Mouse (Mus musculus) stomach, embryonic 15.5 days (tissue): Measurements from ENCODE around the gene Prkci. TPM values are rescaled to one million over a fixed set of nuclear protein-coding genes. Genes with fewer than 3 reads are reported as not detected.

Experiments used
- ATAC-seq: fragments of 200-750 bp; cut with Nextera tagmentation; 2 replicates; pipeline ENCODE4 v1.8.0; 2017; ENCODE audit warnings: low read depth, moderate number of reproducible peaks, moderate TSS enrichment; ENCODE audit not compliant: insufficient read depth, low FRiP score
- H3K27ac ChIP-seq: fragments of 300-500 bp; sonication (generic); 2 replicates; pipeline ENCODE4 v1.5.1; 2015; ENCODE audit warnings: mild to moderate bottlenecking, inconsistent platforms
- H3K27me3 ChIP-seq: fragments of 300-500 bp; sonication (generic); replicated peaks from 2 replicates; pipeline ENCODE4 v1.6.1; 2015; ENCODE audit warnings: inconsistent platforms
- H3K36me3 ChIP-seq: fragments of 300-500 bp; sonication (generic); 2 replicates; pipeline ENCODE4 v1.6.1; 2015; ENCODE audit warnings: inconsistent platforms
- H3K4me1 ChIP-seq: fragments of 300-500 bp; sonication (generic); 2 replicates; pipeline ENCODE4 v1.6.1; 2015; ENCODE audit warnings: inconsistent platforms
- H3K4me2 ChIP-seq: fragments of 300-500 bp; sonication (generic); 2 replicates; pipeline ENCODE4 v1.6.1; 2015; ENCODE audit warnings: mild to moderate bottlenecking, inconsistent platforms
- H3K4me3 ChIP-seq: fragments of 300-500 bp; sonication (generic); replicated peaks from 2 replicates; pipeline ENCODE4 v1.5.1; 2015; ENCODE audit warnings: inconsistent platforms
- H3K9ac ChIP-seq: fragments of 300-500 bp; sonication (generic); 2 replicates; pipeline ENCODE4 v1.6.1; 2015; ENCODE audit warnings: inconsistent platforms
- H3K9me3 ChIP-seq: fragments of 300-500 bp; sonication (generic); 2 replicates; pipeline ENCODE4 v1.6.1; 2016; ENCODE audit warnings: inconsistent platforms
- WGBS: fragments of 180-500 bp; shearing (Covaris S2); methylation state at CpG from one replicate; pipeline ENCODE4 v1.1.7; 2015; 5-methylcytosine and 5-hydroxymethylcytosine counted together
- polyA plus RNA-seq: library from polyadenylated mRNA; unstranded; fragments of >200 nt; fragmentation: Nextera tagmentation; extraction: Ambion mirVana; gene quantifications from 2 replicates; pipeline ENCODE4 v1.2.1, GENCODE M21; 2015

Gene Prkci
- polyA plus RNA-seq, 1 experiment from 2014 or later = 39.3 TPM

GRCm38 (mm10) chr3:31053191-31053590 is 57.6 kb downstream of the Prkci start:
- Histone ChIP-seq H3K36me3 (peaks cover 5% of the 10 kb centered on the region; the same call in 1 of the 2 replicates), H3K9me3 (no peaks in the 10 kb centered on the region), H3K27me3 (no peaks in the 10 kb centered on the region), H3K27ac (no peak overlapping the region), H3K4me1 (no peaks in the 10 kb centered on the region), H3K4me2 (no peak overlapping the region), H3K4me3 (no peak overlapping the region), H3K9ac (no peak overlapping the region)
- 91% methylated on average over 9 of the region's 9 CpGs for WGBS
- no peak for ATAC-seq

GRCm38 (mm10) chr3:31054888-31055287 is 59.3 kb downstream of the Prkci start:
- ATAC-seq = no peak
- H3K4me3 ChIP-seq = no peak overlapping the region
- 82% methylated on average over 8 of the region's 8 CpGs for WGBS
- H3K9ac ChIP-seq = no peak overlapping the region
- peaks cover 5% of the 10 kb centered on the region; the same call in 1 of the 2 replicates for H3K36me3 ChIP-seq
- no peaks in the 10 kb centered on the region for H3K9me3 ChIP-seq
- no peak overlapping the region for H3K27ac ChIP-seq
- no peaks in the 10 kb centered on the region for H3K27me3 ChIP-seq
- no peaks in the 10 kb centered on the region for H3K4me1 ChIP-seq
- no peak overlapping the region for H3K4me2 ChIP-seq

DNA sequence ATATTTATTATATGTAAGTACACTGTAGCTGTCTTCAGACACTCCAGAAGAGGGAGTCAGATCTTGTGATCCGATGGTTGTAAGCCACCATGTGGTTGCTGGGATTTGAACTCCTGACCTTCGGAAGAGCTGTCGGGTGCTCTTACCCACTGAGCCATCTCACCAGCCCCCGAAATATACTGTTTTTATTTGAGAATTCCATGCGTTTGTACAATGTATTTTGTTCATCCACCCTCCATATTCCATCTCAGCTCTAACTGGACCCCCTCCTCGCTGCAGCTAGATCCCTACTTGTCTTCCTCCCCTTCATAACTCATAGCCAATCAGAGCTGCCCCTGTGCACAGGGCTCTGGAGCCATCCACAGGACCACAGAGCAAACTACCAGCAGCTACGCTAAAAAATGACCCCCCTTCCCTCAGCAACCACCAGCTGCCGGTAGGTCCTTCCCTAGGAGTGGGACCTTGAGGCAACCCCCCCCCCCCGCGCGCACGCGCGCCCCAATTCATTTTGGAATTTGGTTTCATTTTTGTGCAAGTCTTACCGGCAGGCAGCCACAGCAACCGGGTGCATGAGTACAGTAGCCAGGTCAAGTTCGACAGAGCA is 60.6 kb downstream of the Prkci start:
- no peak overlapping the region for H3K9ac ChIP-seq
- H3K27ac ChIP-seq = 0 out of 2 replicates have a peak overlapping the region, but pooled peaks have one; percentile 5
- no peaks in the 10 kb centered on the region for H3K36me3 ChIP-seq
- H3K9me3 ChIP-seq = no peaks in the 10 kb centered on the region
- H3K27me3 ChIP-seq = no peaks in the 10 kb centered on the region
- WGBS = 20% methylated on average over 17 of the region's 17 CpGs
- peak; percentile 59 for ATAC-seq
- peak overlapping the region; percentile 63 for H3K4me2 ChIP-seq
- H3K4me3 ChIP-seq = peak overlapping the region; percentile 57
- no peaks in the 10 kb centered on the region for H3K4me1 ChIP-seq

GRCm38 (mm10) chr3:31056651-31057627 is 61.4 kb downstream of the Prkci start:
- H3K9me3 ChIP-seq = no peaks in the 10 kb centered on the region
- peak overlapping the region; percentile 63 for H3K4me2 ChIP-seq
- no peaks in the 10 kb centered on the region for H3K4me1 ChIP-seq
- H3K36me3 ChIP-seq = no peaks in the 10 kb centered on the region
- no peak overlapping the region; the same call in 1 of the 2 replicates for H3K9ac ChIP-seq
- peak overlapping the region; percentile 57 for H3K4me3 ChIP-seq
- ATAC-seq = peak; percentile 87
- H3K27me3 ChIP-seq = no peaks in the 10 kb centered on the region
- H3K27ac ChIP-seq = peak overlapping the region; percentile 88
- WGBS = under 1% methylated on average over 30 of the region's 30 CpGs

DNA sequence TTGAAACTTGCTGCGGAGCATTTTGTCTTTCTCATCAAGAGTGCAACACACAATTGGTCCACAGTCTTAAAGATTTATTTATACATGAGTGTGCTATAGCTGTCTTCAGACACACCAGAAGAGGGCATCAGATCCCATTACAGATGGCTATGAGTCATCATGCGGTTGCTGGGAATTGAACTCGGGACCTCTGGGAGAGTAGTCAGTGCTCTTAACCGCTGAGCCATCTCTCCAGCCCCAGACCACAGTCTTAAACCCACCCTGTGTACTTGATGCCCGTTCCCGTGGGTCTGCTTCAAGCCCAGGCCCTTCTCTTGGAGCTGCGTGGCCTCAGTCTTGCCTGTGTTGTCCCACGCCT is 65.2 kb downstream of the Prkci start:
- no peak overlapping the region for H3K27ac ChIP-seq
- H3K4me3 ChIP-seq = no peak overlapping the region
- H3K4me2 ChIP-seq = peak overlapping the region; percentile 5; the same call in 1 of the 2 replicates
- H3K36me3 ChIP-seq = no peaks in the 10 kb centered on the region
- 76% methylated on average over 8 of the region's 8 CpGs for WGBS
- no peaks in the 10 kb centered on the region for H3K9me3 ChIP-seq
- no peaks in the 10 kb centered on the region for H3K27me3 ChIP-seq
- H3K9ac ChIP-seq = no peak overlapping the region
- no peak for ATAC-seq
- H3K4me1 ChIP-seq = no peaks in the 10 kb centered on the region

- Histone ChIP-seq H3K4me2 (peak overlapping the region; percentile 5; the same call in 1 of the 2 replicates), H3K27ac (no peak overlapping the region), H3K9ac (no peak overlapping the region), H3K27me3 (no peaks in the 10 kb centered on the region), H3K9me3 (no peaks in the 10 kb centered on the region), H3K36me3 (no peaks in the 10 kb centered on the region), H3K4me1 (no peaks in the 10 kb centered on the region), H3K4me3 (no peak overlapping the region)
- 58% methylated on average over 20 of the region's 20 CpGs for WGBS
- ATAC-seq = no peak
Measured at GRCm38 (mm10) chr3:31061103-31061785, 65.7 kb downstream of the Prkci start.

GRCm38 (mm10) chr3:31061786-31062120 is 66.2 kb downstream of the Prkci start:
- 57% methylated on average over 4 of the region's 4 CpGs for WGBS
- H3K4me1 ChIP-seq = no peaks in the 10 kb centered on the region
- no peak overlapping the region for H3K4me3 ChIP-seq
- H3K4me2 ChIP-seq = no peak overlapping the region
- no peak for ATAC-seq
- no peak overlapping the region for H3K27ac ChIP-seq
- H3K9ac ChIP-seq = no peak overlapping the region
- no peaks in the 10 kb centered on the region for H3K36me3 ChIP-seq
- no peaks in the 10 kb centered on the region for H3K27me3 ChIP-seq
- H3K9me3 ChIP-seq = no peaks in the 10 kb centered on the region

DNA sequence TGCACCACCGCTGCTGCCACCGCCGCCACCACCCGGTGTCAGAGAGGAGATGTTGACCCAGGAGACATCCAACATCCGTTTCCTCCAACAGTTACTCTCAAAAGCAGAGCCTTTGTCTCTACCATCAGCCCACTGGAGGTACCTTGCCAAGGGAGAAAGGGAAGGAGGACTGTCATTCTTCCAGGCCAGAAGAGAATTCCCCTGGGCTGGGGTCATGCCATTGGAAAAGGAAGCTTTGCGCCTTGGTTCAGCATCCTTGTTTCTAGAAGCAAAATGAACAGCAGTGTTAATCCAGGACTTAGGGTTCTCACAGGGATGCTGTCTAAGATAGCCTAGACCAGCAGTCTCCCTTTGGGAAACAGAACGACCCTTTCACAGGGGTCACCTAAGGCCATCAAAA is 66.8 kb downstream of the Prkci start:
- no peak for ATAC-seq

DNA sequence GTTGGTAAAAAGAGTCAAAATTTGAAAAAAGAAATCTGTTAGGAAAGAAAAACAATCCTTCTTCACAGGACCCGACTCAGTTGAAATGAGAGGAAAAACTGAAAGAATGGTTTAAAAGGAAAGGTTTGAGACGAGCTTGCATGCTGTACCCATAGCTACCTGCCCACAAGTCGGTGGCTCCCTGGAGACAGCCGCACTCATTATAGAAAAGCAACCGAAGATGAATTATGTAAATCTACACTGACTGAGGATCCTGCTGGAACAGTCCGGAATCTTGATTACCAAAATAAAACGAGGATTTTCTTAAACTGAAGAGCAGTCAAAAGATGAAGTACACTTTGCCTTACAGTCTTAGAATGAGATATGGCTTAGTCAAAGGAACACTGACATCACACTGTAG is 72.9 kb downstream of the Prkci start:
- Histone ChIP-seq H3K4me2 (no peak overlapping the region), H3K27ac (no peak overlapping the region), H3K4me1 (no peaks in the 10 kb centered on the region), H3K4me3 (no peak overlapping the region), H3K36me3 (no peaks in the 10 kb centered on the region), H3K27me3 (no peaks in the 10 kb centered on the region), H3K9me3 (no peaks in the 10 kb centered on the region), H3K9ac (no peak overlapping the region)
- 77% methylated on average over 7 of the region's 7 CpGs for WGBS
- no peak for ATAC-seq

More for the DNA sequence above, 66.8 kb downstream of the Prkci start:
- Histone ChIP-seq H3K4me2 (no peak overlapping the region), H3K4me3 (no peak overlapping the region), H3K9ac (no peak overlapping the region), H3K27ac (no peak overlapping the region), H3K36me3 (no peaks in the 10 kb centered on the region), H3K27me3 (no peaks in the 10 kb centered on the region), H3K4me1 (no peaks in the 10 kb centered on the region), H3K9me3 (no peaks in the 10 kb centered on the region)
- 85% methylated on average over 7 of the region's 7 CpGs for WGBS

- no peaks in the 10 kb centered on the region for H3K4me1 ChIP-seq
- H3K9ac ChIP-seq = no peak overlapping the region
- no peak for ATAC-seq
- H3K4me3 ChIP-seq = no peak overlapping the region
- no peaks in the 10 kb centered on the region for H3K9me3 ChIP-seq
- no peak overlapping the region for H3K27ac ChIP-seq
- no peak overlapping the region for H3K4me2 ChIP-seq
- no peaks in the 10 kb centered on the region for H3K27me3 ChIP-seq
- H3K36me3 ChIP-seq = no peaks in the 10 kb centered on the region
- 85% methylated on average over 14 of the region's 14 CpGs for WGBS
Measured at GRCm38 (mm10) chr3:31071804-31072203, 76.3 kb downstream of the Prkci start.

DNA sequence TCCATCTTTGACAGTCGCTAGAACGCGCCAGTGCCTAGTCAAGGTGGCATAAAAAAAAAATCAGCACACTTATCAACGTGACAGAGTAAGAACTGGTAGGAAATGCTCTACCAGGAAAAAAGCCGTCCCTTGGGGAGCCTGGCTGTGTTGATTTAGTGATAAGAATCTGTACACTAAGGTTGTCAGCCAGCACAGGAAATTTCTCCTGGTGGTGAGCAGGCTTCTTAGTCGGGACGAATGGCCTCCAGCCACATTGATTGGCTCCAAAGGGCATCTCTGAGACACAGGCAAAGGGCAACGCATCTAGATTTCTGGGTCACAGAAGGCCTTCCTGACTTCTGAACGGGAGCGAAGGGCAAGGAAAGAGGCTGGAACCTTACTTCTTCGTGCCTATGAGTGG is 80.3 kb downstream of the Prkci start:
- Histone ChIP-seq H3K27me3 (no peaks in the 10 kb centered on the region), H3K4me1 (no peaks in the 10 kb centered on the region), H3K36me3 (no peaks in the 10 kb centered on the region), H3K27ac (no peak overlapping the region), H3K9me3 (no peaks in the 10 kb centered on the region), H3K4me2 (no peak overlapping the region), H3K4me3 (no peak overlapping the region), H3K9ac (no peak overlapping the region)
- 0 out of 2 replicates have a peak, but pooled peaks have one; percentile 43 for ATAC-seq
- 36% methylated on average over 11 of the region's 11 CpGs for WGBS
